Mouse (Mus musculus): ENCODE results near the gene Mpdz. TPM values are rescaled to one million over a fixed set of nuclear protein-coding genes. Genes with fewer than 3 reads are reported as not detected.

The Mpdz gene
- total and polyA plus RNA-seq, 3 experiments, result not detected

DNA sequence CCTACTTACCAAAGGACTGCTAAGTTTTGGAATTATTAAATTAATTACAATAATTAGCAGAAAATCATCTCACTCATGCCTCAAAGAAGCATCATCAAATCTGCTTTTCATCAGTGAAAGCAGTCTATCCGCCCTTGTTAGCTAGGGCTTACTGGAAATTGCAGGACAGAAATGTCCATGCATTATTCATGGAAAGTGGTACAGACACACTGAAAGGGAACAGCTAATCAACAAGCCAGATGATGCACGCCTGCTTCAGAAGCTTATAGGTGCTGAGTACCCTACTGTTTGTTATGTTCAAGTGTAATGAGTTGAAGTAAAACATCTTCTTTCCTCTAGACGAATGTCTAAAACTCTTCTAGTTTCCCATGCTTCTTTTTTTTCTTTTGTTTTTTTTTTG, 91.2 kb downstream of the Mpdz start:
- Histone ChIP-seq H3K9me3 (replicated peaks; ENCODE audit: insufficient read depth, low read length) (no peaks in the 10 kb centered on the region), H3K27me3 (ENCODE audit: control insufficient read depth in 1 of 2, insufficient read depth in 2 of 2, low read length in 2 of 2) (no peaks in the 10 kb centered on the region), H3K27ac (ENCODE audit: control insufficient read depth, low read depth, low read length) (no peak overlapping the region), H3K36me3 (ENCODE audit: control insufficient read depth in 1 of 2, insufficient read depth in 2 of 2, low read length in 2 of 2) (no peaks in the 10 kb centered on the region), H3K9ac (ENCODE audit: control insufficient read depth, low read depth, low read length, poor library complexity, severe bottlenecking) (no peak overlapping the region), H3K4me1 (ENCODE audit: control insufficient read depth in 1 of 2, insufficient read depth in 2 of 2, low read length in 2 of 2) (no peaks in the 10 kb centered on the region), H3K79me2 (ENCODE audit: control insufficient read depth, insufficient read depth, low read length, poor library complexity) (no peaks in the 10 kb centered on the region), H3K4me3 (ENCODE audit: control insufficient read depth in 1 of 2, insufficient read depth in 1 of 2, low read depth in 2 of 2, low read length in 2 of 2) (no peak overlapping the region)
- TF ChIP-seq RCOR1 (IDR thresholded peaks at IDR 0.05; ENCODE audit: low read depth, low read length), result no peak
- TF ChIP-seq GATA1 (IDR thresholded peaks at IDR 0.05; ENCODE audit: low read depth, low read length), result no peak
- no peak for TF ChIP-seq POLR2AphosphoS2 (IDR thresholded peaks at IDR 0.05; ENCODE audit: low read length)
- TF ChIP-seq CHD2 (IDR thresholded peaks at IDR 0.05; ENCODE audit: low read length), result no peak
- TF ChIP-seq TAL1 (IDR thresholded peaks at IDR 0.05; ENCODE audit: low read length), result no peak
- no peak for TF ChIP-seq MAZ (IDR thresholded peaks at IDR 0.05; ENCODE audit: low read depth, low read length)
- no peak for DNase-seq (ENCODE audit: low read depth, low spot score)

DNA sequence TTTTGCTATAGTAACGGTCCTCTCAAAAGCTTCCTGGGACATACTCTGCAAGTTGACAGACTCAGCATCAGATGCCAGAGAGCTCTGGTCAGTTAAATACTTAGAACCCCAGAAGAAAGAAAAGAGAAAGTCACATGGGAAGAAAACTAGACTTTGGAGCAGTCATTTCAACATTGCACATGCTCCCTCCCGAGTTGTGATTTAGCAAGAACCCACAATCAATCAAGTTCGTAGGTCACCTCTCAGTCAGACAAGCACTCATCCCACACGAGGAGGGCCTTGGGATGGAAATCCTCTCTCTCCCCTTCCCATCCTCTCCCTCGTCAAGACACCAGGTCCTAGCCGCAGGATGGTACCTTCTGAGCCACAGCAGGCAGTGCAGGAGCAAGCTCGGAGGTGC, 94.0 kb downstream of the Mpdz start:
- no peak for TF ChIP-seq CHD2 (IDR thresholded peaks at IDR 0.05; ENCODE audit: low read length)
- no peak for TF ChIP-seq POLR2AphosphoS2 (IDR thresholded peaks at IDR 0.05; ENCODE audit: low read length)
- Histone ChIP-seq H3K36me3 (ENCODE audit: control insufficient read depth in 1 of 2, insufficient read depth in 2 of 2, low read length in 2 of 2) (no peaks in the 10 kb centered on the region), H3K9ac (ENCODE audit: control insufficient read depth, low read depth, low read length, poor library complexity, severe bottlenecking) (no peak overlapping the region), H3K9me3 (replicated peaks; ENCODE audit: insufficient read depth, low read length) (no peaks in the 10 kb centered on the region), H3K4me1 (ENCODE audit: control insufficient read depth in 1 of 2, insufficient read depth in 2 of 2, low read length in 2 of 2) (no peaks in the 10 kb centered on the region), H3K27ac (ENCODE audit: control insufficient read depth, low read depth, low read length) (no peak overlapping the region), H3K27me3 (ENCODE audit: control insufficient read depth in 1 of 2, insufficient read depth in 2 of 2, low read length in 2 of 2) (no peaks in the 10 kb centered on the region), H3K79me2 (ENCODE audit: control insufficient read depth, insufficient read depth, low read length, poor library complexity) (no peaks in the 10 kb centered on the region), H3K4me3 (ENCODE audit: control insufficient read depth in 1 of 2, insufficient read depth in 1 of 2, low read depth in 2 of 2, low read length in 2 of 2) (no peak overlapping the region)
- no peak for DNase-seq (ENCODE audit: low read depth, low spot score)

DNA sequence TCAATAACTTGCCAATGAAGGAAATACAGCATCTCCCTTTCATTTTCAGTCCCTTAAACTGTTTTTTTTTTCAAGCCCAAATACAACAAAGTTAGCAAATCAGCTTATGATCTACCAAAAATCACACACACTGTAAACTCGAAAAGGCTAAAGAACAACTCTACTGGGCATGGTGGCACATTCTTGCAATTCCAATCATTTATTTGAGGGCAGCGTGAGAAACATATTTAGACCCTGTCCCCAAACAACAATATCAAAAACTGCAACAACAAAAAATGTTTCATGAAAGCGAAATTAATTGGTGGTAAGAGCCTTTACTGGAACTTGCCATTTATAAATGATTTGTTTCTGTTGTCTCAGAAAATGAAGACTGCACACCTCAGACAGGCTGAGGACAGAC, 97.5 kb downstream of the Mpdz start:
- H3K79me2 ChIP-seq (ENCODE audit: control insufficient read depth, insufficient read depth, low read length, poor library complexity), result no peaks in the 10 kb centered on the region
- H3K4me1 ChIP-seq (ENCODE audit: control insufficient read depth in 1 of 2, insufficient read depth in 2 of 2, low read length in 2 of 2), result no peaks in the 10 kb centered on the region
- no peaks in the 10 kb centered on the region for H3K36me3 ChIP-seq (ENCODE audit: control insufficient read depth in 1 of 2, insufficient read depth in 2 of 2, low read length in 2 of 2)
- H3K9ac ChIP-seq (ENCODE audit: control insufficient read depth, low read depth, low read length, poor library complexity, severe bottlenecking), result no peak overlapping the region
- H3K27ac ChIP-seq (ENCODE audit: control insufficient read depth, low read depth, low read length), result no peak overlapping the region
- TF ChIP-seq SIN3A (IDR thresholded peaks at IDR 0.05; ENCODE audit: low read length) (no peak), SMC3 (IDR thresholded peaks at IDR 0.05; ENCODE audit: low read depth, low read length) (no peak), ELF1 (IDR thresholded peaks at IDR 0.05; ENCODE audit: low read depth, low read length) (no peak), JUND (IDR thresholded peaks at IDR 0.05; ENCODE audit: low read depth, low read length) (no peak), MXI1 (IDR thresholded peaks at IDR 0.05; ENCODE audit: low read depth, low read length) (no peak), MEF2A (IDR thresholded peaks at IDR 0.05; ENCODE audit: extremely low read depth, insufficient replicate concordance, low read depth, low read length, poor library complexity, severe bottlenecking) (no peak), EP300 (IDR thresholded peaks at IDR 0.05; ENCODE audit: low read depth in 1 of 2, low read length in 2 of 2) (no peak), GABPA (IDR thresholded peaks at IDR 0.05; ENCODE audit: low read depth, low read length) (no peak), USF2 (IDR thresholded peaks at IDR 0.05; ENCODE audit: borderline replicate concordance in 1 of 2, insufficient read depth in 1 of 2, low read depth in 1 of 2, low read length in 2 of 2) (no peak), MAX (IDR thresholded peaks at IDR 0.05; ENCODE audit: low read length) (no peak), KAT2A (conservative IDR thresholded peaks at IDR 0.05; ENCODE audit: low read depth, low read length) (no peak), CTCF (IDR thresholded peaks at IDR 0.05 in 2 of 3, conservative IDR thresholded peaks at IDR 0.05 in 1 of 3; ENCODE audit: control insufficient read depth in 1 of 3, insufficient read depth in 1 of 3, low read depth in 2 of 3, low read length in 3 of 3, poor library complexity in 1 of 3, severe bottlenecking in 1 of 3) (no peak), POLR2AphosphoS2 (IDR thresholded peaks at IDR 0.05; ENCODE audit: low read length) (no peak)
- no peak for DNase-seq (ENCODE audit: low read depth, low spot score)
- no peaks in the 10 kb centered on the region for H3K27me3 ChIP-seq (ENCODE audit: control insufficient read depth in 1 of 2, insufficient read depth in 2 of 2, low read length in 2 of 2)
- H3K4me3 ChIP-seq (ENCODE audit: control insufficient read depth in 1 of 2, insufficient read depth in 1 of 2, low read depth in 2 of 2, low read length in 2 of 2), result no peak overlapping the region
- no peaks in the 10 kb centered on the region for H3K9me3 ChIP-seq (replicated peaks; ENCODE audit: insufficient read depth, low read length)

Data from MEL (cell line).